Mouse (Mus musculus) spleen, adult 2 months (tissue): ENCODE measurements around the gene Asb4.

Experiments used
- CTCF ChIP-seq: fragments of 200-500 bp; IDR thresholded peaks from 2 replicates; pipeline ENCODE4 v1.5.1; 2011; ENCODE audit warnings: mild to moderate bottlenecking, inconsistent platforms; ENCODE audit not compliant: insufficient read depth, insufficient read length, insufficient replicate concordance; ENCODE audit errors: extremely low read depth
- POLR2A ChIP-seq: fragments of 200-500 bp; IDR thresholded peaks from 2 replicates; pipeline ENCODE4 v1.6.1; 2011; ENCODE audit warnings: low read depth, low read length, inconsistent platforms

GRCm38 (mm10) chr6:5380624-5381252, 2.4 kb upstream of the Asb4 start:
- TF ChIP-seq POLR2A = no peak
- no peak for TF ChIP-seq CTCF
